Mouse (Mus musculus): Measurements from ENCODE around the gene Cxcr4. TPM values are rescaled to one million over a fixed set of nuclear protein-coding genes. Genes with fewer than 3 reads are reported as not detected.

Cxcr4 gene
- polyA plus RNA-seq, 1 experiment from 2014 or later: 23.3 TPM

- Histone ChIP-seq H3K36me3 (ENCODE audit: control insufficient read depth, insufficient read depth, low read length) (no peaks in the 10 kb centered on the region), H3K9me3 (ENCODE audit: control insufficient read depth, low read length) (no peaks in the 10 kb centered on the region), H3K4me3 (ENCODE audit: low read depth, low read length) (no peak overlapping the region), H3K4me2 (replicated peaks; ENCODE audit: low read depth, low read length) (no peak overlapping the region), H3K9ac (ENCODE audit: low read depth, low read length) (no peak overlapping the region), H3K27ac (ENCODE audit: low read depth, low read length) (no peak overlapping the region), H3K4me1 (replicated peaks; ENCODE audit: control insufficient read depth, insufficient read depth, low read length) (no peaks in the 10 kb centered on the region), H3K27me3 (ENCODE audit: control insufficient read depth, insufficient read depth, low read length) (no peaks in the 10 kb centered on the region)
- 84% methylated on average over 8 of the region's 8 CpGs for WGBS
- no peak for DNase-seq (ENCODE audit: low spot score)
- no peak for ATAC-seq (ENCODE audit: low FRiP score)
Measured at GRCm38 (mm10) chr1:128602688-128603385, 10.7 kb upstream of the Cxcr4 start.

GRCm38 (mm10) chr1:128602018-128602687 is 10.1 kb upstream of the Cxcr4 start:
- H3K9ac ChIP-seq (ENCODE audit: low read depth, low read length): no peak overlapping the region
- no peak overlapping the region for H3K27ac ChIP-seq (ENCODE audit: low read depth, low read length)
- no peaks in the 10 kb centered on the region for H3K9me3 ChIP-seq (ENCODE audit: control insufficient read depth, low read length)
- 84% methylated on average over 5 of the region's 5 CpGs for WGBS
- H3K4me1 ChIP-seq (replicated peaks; ENCODE audit: control insufficient read depth, insufficient read depth, low read length): 0 out of 2 replicates have a peak, but pooled peaks cover under 1% of the 10 kb centered on the region
- H3K27me3 ChIP-seq (ENCODE audit: control insufficient read depth, insufficient read depth, low read length): no peaks in the 10 kb centered on the region
- DNase-seq (ENCODE audit: low spot score) (no peak), ATAC-seq (ENCODE audit: low FRiP score) (no peak)
- H3K4me3 ChIP-seq (ENCODE audit: low read depth, low read length): no peak overlapping the region
- no peaks in the 10 kb centered on the region for H3K36me3 ChIP-seq (ENCODE audit: control insufficient read depth, insufficient read depth, low read length)
- no peak overlapping the region for H3K4me2 ChIP-seq (replicated peaks; ENCODE audit: low read depth, low read length)

- Histone ChIP-seq H3K9ac (ENCODE audit: low read depth, low read length) (no peak overlapping the region), H3K4me1 (replicated peaks; ENCODE audit: control insufficient read depth, insufficient read depth, low read length) (0 out of 2 replicates have a peak, but pooled peaks cover 2% of the 10 kb centered on the region), H3K36me3 (ENCODE audit: control insufficient read depth, insufficient read depth, low read length) (no peaks in the 10 kb centered on the region), H3K27ac (ENCODE audit: low read depth, low read length) (no peak overlapping the region), H3K4me2 (replicated peaks; ENCODE audit: low read depth, low read length) (no peak overlapping the region), H3K9me3 (ENCODE audit: control insufficient read depth, low read length) (no peaks in the 10 kb centered on the region), H3K4me3 (ENCODE audit: low read depth, low read length) (no peak overlapping the region), H3K27me3 (ENCODE audit: control insufficient read depth, insufficient read depth, low read length) (no peaks in the 10 kb centered on the region)
- DNase-seq (ENCODE audit: low spot score) (no peak), ATAC-seq (ENCODE audit: low FRiP score) (no peak)
- 75% methylated on average over 5 of the region's 5 CpGs for WGBS
Measured at GRCm38 (mm10) chr1:128601307-128601706, 9.2 kb upstream of the Cxcr4 start.

- peaks cover 7% of the 10 kb centered on the region; the same call in 1 of the 2 replicates for H3K4me1 ChIP-seq (replicated peaks; ENCODE audit: control insufficient read depth, insufficient read depth, low read length)
- H3K4me2 ChIP-seq (replicated peaks; ENCODE audit: low read depth, low read length): no peak overlapping the region
- 96% methylated on average over 2 of the region's 2 CpGs for WGBS
- ATAC-seq (ENCODE audit: low FRiP score): no peak
- H3K27ac ChIP-seq (ENCODE audit: low read depth, low read length): no peak overlapping the region
- no peak overlapping the region for H3K4me3 ChIP-seq (ENCODE audit: low read depth, low read length)
- H3K36me3 ChIP-seq (ENCODE audit: control insufficient read depth, insufficient read depth, low read length): no peaks in the 10 kb centered on the region
- H3K9ac ChIP-seq (ENCODE audit: low read depth, low read length): no peak overlapping the region
- DNase-seq (ENCODE audit: low spot score): no peak
- no peaks in the 10 kb centered on the region for H3K27me3 ChIP-seq (ENCODE audit: control insufficient read depth, insufficient read depth, low read length)
- H3K9me3 ChIP-seq (ENCODE audit: control insufficient read depth, low read length): no peaks in the 10 kb centered on the region
Measured at GRCm38 (mm10) chr1:128600549-128600948, 8.5 kb upstream of the Cxcr4 start.

DNA sequence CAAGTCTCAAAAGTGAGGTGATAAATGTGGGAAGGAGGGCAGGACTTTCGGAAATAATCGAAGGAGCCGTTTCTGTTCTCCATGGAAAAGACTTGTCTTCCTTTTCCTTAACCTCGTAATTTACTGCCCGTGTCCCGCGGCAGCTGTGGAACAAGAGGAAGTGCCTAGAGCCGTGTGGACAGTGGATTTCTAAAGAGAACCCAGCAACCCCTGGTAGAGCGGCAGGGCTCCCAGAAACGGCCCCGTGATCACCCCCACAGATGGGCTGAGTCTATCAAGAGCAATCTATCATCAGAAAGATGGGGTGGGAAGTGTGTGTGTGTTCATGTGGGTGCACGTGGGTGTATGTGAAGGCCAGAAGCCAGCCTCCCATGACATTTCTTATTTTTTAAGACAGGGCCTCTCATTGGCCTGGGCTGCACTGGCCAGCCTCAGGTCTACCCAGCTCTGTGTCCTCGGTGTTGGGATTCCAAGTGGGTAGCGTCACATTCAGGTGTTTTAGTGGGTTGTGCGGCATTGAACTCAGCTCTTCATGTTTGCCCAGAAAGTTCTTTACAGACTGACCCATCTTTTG is 5.2 kb upstream of the Cxcr4 start:
- ATAC-seq (ENCODE audit: low FRiP score) (no peak), DNase-seq (ENCODE audit: low spot score) (no peak)
- Histone ChIP-seq H3K4me1 (replicated peaks; ENCODE audit: control insufficient read depth, insufficient read depth, low read length) (peaks cover 12% of the 10 kb centered on the region; the same call in 1 of the 2 replicates), H3K9me3 (ENCODE audit: control insufficient read depth, low read length) (no peaks in the 10 kb centered on the region), H3K4me2 (replicated peaks; ENCODE audit: low read depth, low read length) (no peak overlapping the region), H3K27me3 (ENCODE audit: control insufficient read depth, insufficient read depth, low read length) (no peaks in the 10 kb centered on the region), H3K36me3 (ENCODE audit: control insufficient read depth, insufficient read depth, low read length) (no peaks in the 10 kb centered on the region), H3K4me3 (ENCODE audit: low read depth, low read length) (no peak overlapping the region), H3K27ac (ENCODE audit: low read depth, low read length) (no peak overlapping the region), H3K9ac (ENCODE audit: low read depth, low read length) (no peak overlapping the region)
- WGBS: 69% methylated on average over 15 of the region's 15 CpGs

GRCm38 (mm10) chr1:128595528-128595927 is 3.4 kb upstream of the Cxcr4 start:
- Histone ChIP-seq H3K9ac (ENCODE audit: low read depth, low read length) (0 out of 2 replicates have a peak overlapping the region, but pooled peaks have one; percentile 38), H3K4me2 (replicated peaks; ENCODE audit: low read depth, low read length) (no peak overlapping the region), H3K4me3 (ENCODE audit: low read depth, low read length) (no peak overlapping the region), H3K27ac (ENCODE audit: low read depth, low read length) (no peak overlapping the region), H3K27me3 (ENCODE audit: control insufficient read depth, insufficient read depth, low read length) (no peaks in the 10 kb centered on the region), H3K4me1 (replicated peaks; ENCODE audit: control insufficient read depth, insufficient read depth, low read length) (peaks cover 12% of the 10 kb centered on the region; the same call in 1 of the 2 replicates), H3K9me3 (ENCODE audit: control insufficient read depth, low read length) (no peaks in the 10 kb centered on the region), H3K36me3 (ENCODE audit: control insufficient read depth, insufficient read depth, low read length) (no peaks in the 10 kb centered on the region)
- WGBS: 15% methylated on average over 6 of the region's 6 CpGs
- ATAC-seq (ENCODE audit: low FRiP score): no peak
- DNase-seq (ENCODE audit: low spot score): no peak

GRCm38 (mm10) chr1:128595105-128595420 is 3.0 kb upstream of the Cxcr4 start:
- no peak overlapping the region for H3K4me2 ChIP-seq (replicated peaks; ENCODE audit: low read depth, low read length)
- ATAC-seq (ENCODE audit: low FRiP score): no peak
- no peak overlapping the region for H3K27ac ChIP-seq (ENCODE audit: low read depth, low read length)
- no peaks in the 10 kb centered on the region for H3K9me3 ChIP-seq (ENCODE audit: control insufficient read depth, low read length)
- DNase-seq (ENCODE audit: low spot score): peak; percentile 31
- no peaks in the 10 kb centered on the region for H3K36me3 ChIP-seq (ENCODE audit: control insufficient read depth, insufficient read depth, low read length)
- 31% methylated on average over 3 of the region's 3 CpGs for WGBS
- no peak overlapping the region for H3K9ac ChIP-seq (ENCODE audit: low read depth, low read length)
- H3K4me1 ChIP-seq (replicated peaks; ENCODE audit: control insufficient read depth, insufficient read depth, low read length): peaks cover 12% of the 10 kb centered on the region; the same call in 1 of the 2 replicates
- H3K27me3 ChIP-seq (ENCODE audit: control insufficient read depth, insufficient read depth, low read length): no peaks in the 10 kb centered on the region
- H3K4me3 ChIP-seq (ENCODE audit: low read depth, low read length): no peak overlapping the region

GRCm38 (mm10) chr1:128594353-128595104 is 2.4 kb upstream of the Cxcr4 start:
- peak; percentile 34 for DNase-seq (ENCODE audit: low spot score)
- Histone ChIP-seq H3K4me3 (ENCODE audit: low read depth, low read length) (no peak overlapping the region), H3K9me3 (ENCODE audit: control insufficient read depth, low read length) (no peaks in the 10 kb centered on the region), H3K36me3 (ENCODE audit: control insufficient read depth, insufficient read depth, low read length) (no peaks in the 10 kb centered on the region), H3K4me2 (replicated peaks; ENCODE audit: low read depth, low read length) (no peak overlapping the region), H3K27me3 (ENCODE audit: control insufficient read depth, insufficient read depth, low read length) (no peaks in the 10 kb centered on the region), H3K27ac (ENCODE audit: low read depth, low read length) (no peak overlapping the region), H3K9ac (ENCODE audit: low read depth, low read length) (no peak overlapping the region), H3K4me1 (replicated peaks; ENCODE audit: control insufficient read depth, insufficient read depth, low read length) (peaks cover 12% of the 10 kb centered on the region; the same call in 1 of the 2 replicates)
- 36% methylated on average over 12 of the region's 12 CpGs for WGBS
- ATAC-seq (ENCODE audit: low FRiP score): no peak

Data from hindbrain, embryonic 11.5 days (tissue).